Mouse (Mus musculus) WW6 (cell line): Measurements from ENCODE around the gene Pacrg.

Source experiments
- DNase-seq: peaks from one replicate; pipeline ENCODE4 v3.0.0-alpha.2; 2013; ENCODE audit warnings: low read depth, low spot score

Gene Pacrg

GRCm38 (mm10) chr17:10497781-10498420, 342.2 kb downstream of the Pacrg start:
- no peak for DNase-seq

GRCm38 (mm10) chr17:10496066-10496465, 344.0 kb downstream of the Pacrg start:
- DNase-seq = no peak

GRCm38 (mm10) chr17:10495588-10495987, 344.5 kb downstream of the Pacrg start:
- no peak for DNase-seq

- no peak for DNase-seq
Observed at GRCm38 (mm10) chr17:10493124-10493523, 347.0 kb downstream of the Pacrg start.

- DNase-seq = no peak
Observed at GRCm38 (mm10) chr17:10490374-10491169, 349.5 kb downstream of the Pacrg start.

- DNase-seq = no peak
Observed at GRCm38 (mm10) chr17:10488873-10489272, 351.2 kb downstream of the Pacrg start.

- no peak for DNase-seq
Observed at GRCm38 (mm10) chr17:10483945-10484546, 356.1 kb downstream of the Pacrg start.

- no peak for DNase-seq
Observed at GRCm38 (mm10) chr17:10481081-10481480, 359.0 kb downstream of the Pacrg start.

GRCm38 (mm10) chr17:10479020-10479707, 360.9 kb downstream of the Pacrg start:
- no peak for DNase-seq

- no peak for DNase-seq
Observed at GRCm38 (mm10) chr17:10478377-10478776, 361.7 kb downstream of the Pacrg start.

GRCm38 (mm10) chr17:10476807-10477206, 363.3 kb downstream of the Pacrg start:
- no peak for DNase-seq

- no peak for DNase-seq
Observed at GRCm38 (mm10) chr17:10474972-10475371, 365.1 kb downstream of the Pacrg start.

GRCm38 (mm10) chr17:10473826-10474384, 366.2 kb downstream of the Pacrg start:
- no peak for DNase-seq

- DNase-seq = no peak
Observed at GRCm38 (mm10) chr17:10473175-10473574, 366.9 kb downstream of the Pacrg start.

- no peak for DNase-seq
Observed at GRCm38 (mm10) chr17:10469874-10470568, 370.1 kb downstream of the Pacrg start.

GRCm38 (mm10) chr17:10467102-10467501, 373.0 kb downstream of the Pacrg start:
- DNase-seq = no peak

GRCm38 (mm10) chr17:10465467-10465866, 374.6 kb downstream of the Pacrg start:
- DNase-seq = no peak

- no peak for DNase-seq
Observed at GRCm38 (mm10) chr17:10464700-10465099, 375.4 kb downstream of the Pacrg start.

- DNase-seq = no peak
Observed at GRCm38 (mm10) chr17:10463626-10464025, 376.5 kb downstream of the Pacrg start.

- no peak for DNase-seq
Observed at GRCm38 (mm10) chr17:10460916-10461315, 379.2 kb downstream of the Pacrg start.

- DNase-seq = no peak
Observed at GRCm38 (mm10) chr17:10458743-10459142, 381.4 kb downstream of the Pacrg start.
